Mouse (Mus musculus) lung, postnatal 0 days (tissue): ENCODE results near the gene Ehbp1. TPM values are rescaled to one million over a fixed set of nuclear protein-coding genes. Genes with fewer than 3 reads are reported as not detected.

ENCODE experiments used
- ATAC-seq: fragments of 200-750 bp; cut with Nextera tagmentation; 2 replicates; pipeline ENCODE4 v1.8.0; 2017; ENCODE audit warnings: moderate library complexity
- DNase-seq: peaks from one replicate; pipeline ENCODE4 v3.0.0-alpha.2; 2016; ENCODE audit warnings: low spot score
- H3K27ac ChIP-seq: fragments of 300-500 bp; sonication (generic); 2 replicates; pipeline ENCODE4 v1.5.1; 2014; ENCODE audit warnings: antibody characterized with exemption, mild to moderate bottlenecking, low read length, mixed read lengths
- H3K27me3 ChIP-seq: fragments of 300-500 bp; sonication (generic); replicated peaks from 2 replicates; pipeline ENCODE4 v1.6.1; 2014; ENCODE audit warnings: low read length, mixed read lengths; ENCODE audit not compliant: insufficient read depth
- H3K36me3 ChIP-seq: fragments of 300-500 bp; sonication (generic); 2 replicates; pipeline ENCODE4 v1.6.1; 2014; ENCODE audit warnings: low read length, mixed read lengths; ENCODE audit not compliant: insufficient read depth
- H3K4me1 ChIP-seq: fragments of 300-500 bp; sonication (generic); 2 replicates; pipeline ENCODE4 v1.6.1; 2014; ENCODE audit warnings: antibody characterized with exemption, low read depth, low read length, mixed read lengths; ENCODE audit not compliant: insufficient read depth
- H3K4me2 ChIP-seq: fragments of 300-500 bp; sonication (generic); replicated peaks from 2 replicates; pipeline ENCODE4 v1.6.1; 2014; ENCODE audit warnings: low read depth, mild to moderate bottlenecking, low read length, moderate library complexity, mixed read lengths
- H3K4me3 ChIP-seq: fragments of 300-500 bp; sonication (generic); 2 replicates; pipeline ENCODE4 v1.5.1; 2014; ENCODE audit warnings: low read depth, low read length
- H3K9ac ChIP-seq: fragments of 300-500 bp; sonication (generic); replicated peaks from 2 replicates; pipeline ENCODE4 v1.6.1; 2014; ENCODE audit warnings: low read depth, mild to moderate bottlenecking
- H3K9me3 ChIP-seq: fragments of 300-500 bp; sonication (generic); 2 replicates; pipeline ENCODE4 v1.6.1; 2016; ENCODE audit warnings: low read length, mixed read lengths
- CTCF ChIP-seq: IDR thresholded peaks from 2 replicates; pipeline ENCODE4 v1.5.1; 2016; ENCODE audit warnings: antibody characterized with exemption, mild to moderate bottlenecking
- EP300 ChIP-seq: IDR thresholded peaks from 2 replicates; pipeline ENCODE4 v1.6.1; 2016; ENCODE audit warnings: antibody characterized with exemption, mild to moderate bottlenecking, control low read depth
- WGBS: fragments of 180-500 bp; shearing (Covaris S2); extraction: QIAGEN DNeasy Blood & Tissue Kit; methylation state at CpG from one replicate; pipeline ENCODE4 v1.1.7; 2014; 5-methylcytosine and 5-hydroxymethylcytosine counted together
- polyA plus RNA-seq: library from polyadenylated mRNA; unstranded; fragments of >200 nt; fragmentation: Nextera tagmentation; extraction: Ambion mirVana; gene quantifications from 2 replicates; pipeline ENCODE4 v1.2.1, GENCODE M21; 2015

Ehbp1 gene
- polyA plus RNA-seq, 1 experiment from 2014 or later, result 5.1 TPM

DNA sequence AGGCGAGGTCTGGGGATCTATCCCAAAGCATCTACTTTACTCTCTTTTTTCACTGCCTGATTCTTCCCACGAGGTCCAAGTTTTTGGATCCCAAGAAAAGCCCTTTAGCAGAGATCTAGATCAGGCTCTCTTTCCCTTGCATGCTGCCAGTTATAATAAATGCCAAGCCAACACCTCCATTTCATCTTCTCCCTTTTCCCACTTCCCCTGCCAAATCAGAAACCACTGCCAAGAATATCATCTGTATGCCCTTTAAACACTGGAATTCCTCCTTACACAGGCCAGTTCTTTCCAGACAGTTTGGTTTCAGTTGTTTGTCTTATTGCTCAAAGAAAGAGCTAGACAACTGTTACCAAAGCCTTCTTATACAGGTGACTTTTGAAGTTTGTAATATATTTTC, 27.7 kb upstream of the Ehbp1 start:
- ATAC-seq (no peak), DNase-seq (no peak)
- H3K4me1 ChIP-seq, result no peaks in the 10 kb centered on the region
- no peaks in the 10 kb centered on the region for H3K27me3 ChIP-seq
- no peaks in the 10 kb centered on the region for H3K9me3 ChIP-seq
- no peak overlapping the region for H3K4me2 ChIP-seq
- H3K36me3 ChIP-seq, result no peaks in the 10 kb centered on the region
- no peak overlapping the region for H3K27ac ChIP-seq
- no peak overlapping the region for H3K4me3 ChIP-seq
- no peak for TF ChIP-seq CTCF
- no peak for TF ChIP-seq EP300
- H3K9ac ChIP-seq, result no peak overlapping the region
- WGBS, result 68% methylated on average over 2 of the region's 2 CpGs

DNA sequence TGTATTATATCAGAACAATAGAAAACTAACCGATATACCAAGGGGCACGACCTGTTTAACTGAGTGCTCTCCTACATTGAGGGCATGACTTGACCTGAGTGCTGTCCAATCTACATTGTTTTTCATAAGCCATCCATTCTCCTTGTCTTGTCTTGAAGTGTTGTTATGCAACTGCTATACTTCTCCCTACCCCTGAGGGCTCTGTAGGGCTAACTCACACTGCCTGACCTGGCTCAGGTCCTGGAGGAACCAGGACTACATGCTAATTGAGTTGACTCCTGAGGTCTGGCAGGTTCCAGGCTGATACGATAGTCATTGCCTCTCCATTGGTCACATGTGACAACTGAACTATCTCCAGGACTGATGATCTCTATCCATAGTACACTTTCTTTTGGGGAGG, 26.5 kb upstream of the Ehbp1 start:
- Histone ChIP-seq H3K27me3 (no peaks in the 10 kb centered on the region), H3K9me3 (no peaks in the 10 kb centered on the region), H3K4me2 (no peak overlapping the region), H3K4me3 (no peak overlapping the region), H3K9ac (no peak overlapping the region), H3K4me1 (no peaks in the 10 kb centered on the region), H3K36me3 (no peaks in the 10 kb centered on the region), H3K27ac (no peak overlapping the region)
- ATAC-seq, result no peak
- 78% methylated on average over 3 of the region's 3 CpGs for WGBS
- no peak for TF ChIP-seq CTCF
- no peak for TF ChIP-seq EP300
- DNase-seq, result no peak

DNA sequence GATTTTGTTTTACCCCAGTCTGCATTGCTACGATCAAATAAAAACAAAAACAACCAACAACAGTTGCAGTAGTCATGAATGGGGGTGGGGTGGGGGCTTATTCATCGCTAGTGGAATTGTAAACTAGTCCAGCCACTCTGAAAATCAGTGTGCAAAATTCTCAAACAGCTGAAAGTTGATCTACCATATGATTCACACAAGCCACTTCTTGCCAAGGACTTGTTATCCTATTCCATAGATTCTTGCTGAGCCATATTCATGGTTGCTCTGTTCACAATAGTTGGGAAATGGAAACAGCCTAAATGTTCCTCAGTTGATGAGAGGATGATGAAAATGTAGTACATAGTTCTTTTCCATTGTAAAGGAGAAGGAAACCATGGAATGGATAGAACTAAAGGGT, 24.4 kb upstream of the Ehbp1 start:
- H3K9me3 ChIP-seq, result no peaks in the 10 kb centered on the region
- no peak for DNase-seq
- TF ChIP-seq EP300 (no peak), CTCF (no peak)
- no peaks in the 10 kb centered on the region for H3K4me1 ChIP-seq
- no peak overlapping the region for H3K9ac ChIP-seq
- H3K4me3 ChIP-seq, result no peak overlapping the region
- H3K27me3 ChIP-seq, result no peaks in the 10 kb centered on the region
- no peaks in the 10 kb centered on the region for H3K36me3 ChIP-seq
- 79% methylated on average over 2 of the region's 2 CpGs for WGBS
- no peak overlapping the region for H3K27ac ChIP-seq
- no peak overlapping the region for H3K4me2 ChIP-seq
- no peak for ATAC-seq

DNA sequence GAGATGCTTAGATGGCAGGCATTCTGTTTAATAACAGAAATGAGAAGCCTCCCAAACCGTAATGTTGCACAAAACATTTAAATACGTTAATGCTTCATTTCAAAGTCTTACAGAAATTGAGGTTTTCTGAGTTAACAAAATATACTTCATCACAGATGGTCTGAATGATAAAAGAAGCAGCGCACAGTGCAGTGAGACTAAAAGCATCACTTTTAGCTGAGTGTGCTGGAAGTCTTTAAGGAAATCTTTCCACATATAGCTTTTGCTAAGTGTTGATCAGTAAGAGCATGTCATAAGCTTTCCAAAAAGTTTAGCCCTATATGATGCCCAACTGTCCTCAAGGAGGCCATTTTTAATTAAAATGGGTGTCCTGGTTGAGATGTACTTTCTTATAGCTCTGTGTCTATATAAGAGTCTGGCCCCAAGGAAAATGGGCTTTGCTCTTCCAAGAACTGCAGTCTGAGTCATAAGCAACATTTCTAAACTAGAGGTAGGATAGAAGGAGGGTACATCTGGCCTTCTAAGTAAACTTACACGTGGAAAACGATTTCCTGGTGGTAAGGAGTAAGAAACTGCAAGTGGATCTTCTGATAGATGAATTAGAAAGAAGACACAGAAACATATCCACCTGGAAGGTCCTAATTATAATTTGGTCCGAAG, 12.0 kb upstream of the Ehbp1 start:
- Histone ChIP-seq H3K9ac (no peak overlapping the region), H3K27me3 (no peaks in the 10 kb centered on the region), H3K4me3 (no peak overlapping the region), H3K9me3 (no peaks in the 10 kb centered on the region), H3K4me1 (no peaks in the 10 kb centered on the region), H3K27ac (no peak overlapping the region), H3K36me3 (no peaks in the 10 kb centered on the region), H3K4me2 (no peak overlapping the region)
- DNase-seq (no peak), ATAC-seq (no peak)
- TF ChIP-seq EP300 (no peak), CTCF (no peak)
- 82% methylated on average over 6 of the region's 6 CpGs for WGBS

DNA sequence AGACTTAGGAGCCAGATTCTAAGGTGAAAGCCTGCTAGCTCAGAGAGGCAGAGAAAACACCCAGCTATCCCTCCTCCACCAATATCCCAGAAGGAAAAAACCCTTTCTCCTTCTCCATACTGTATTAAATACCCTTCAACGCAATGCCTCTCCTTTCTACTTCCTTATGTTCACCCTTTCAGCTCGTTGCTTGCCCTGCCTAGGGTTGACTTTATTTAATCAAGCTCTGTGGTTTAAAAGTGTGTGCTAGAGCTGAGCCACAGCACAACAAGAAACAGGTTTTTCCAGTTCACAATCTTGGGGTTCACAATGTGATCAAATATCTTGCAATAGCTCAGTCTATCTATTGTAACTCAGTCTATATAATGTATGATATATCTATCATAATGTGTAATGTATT, 7.9 kb upstream of the Ehbp1 start:
- Histone ChIP-seq H3K4me2 (no peak overlapping the region), H3K27me3 (no peaks in the 10 kb centered on the region), H3K9ac (no peak overlapping the region), H3K4me3 (no peak overlapping the region), H3K36me3 (no peaks in the 10 kb centered on the region), H3K4me1 (no peaks in the 10 kb centered on the region), H3K9me3 (no peaks in the 10 kb centered on the region), H3K27ac (no peak overlapping the region)
- DNase-seq (no peak), ATAC-seq (no peak)
- TF ChIP-seq EP300 (no peak), CTCF (no peak)
- WGBS, result 49% methylated on average over 2 of the region's 2 CpGs

DNA sequence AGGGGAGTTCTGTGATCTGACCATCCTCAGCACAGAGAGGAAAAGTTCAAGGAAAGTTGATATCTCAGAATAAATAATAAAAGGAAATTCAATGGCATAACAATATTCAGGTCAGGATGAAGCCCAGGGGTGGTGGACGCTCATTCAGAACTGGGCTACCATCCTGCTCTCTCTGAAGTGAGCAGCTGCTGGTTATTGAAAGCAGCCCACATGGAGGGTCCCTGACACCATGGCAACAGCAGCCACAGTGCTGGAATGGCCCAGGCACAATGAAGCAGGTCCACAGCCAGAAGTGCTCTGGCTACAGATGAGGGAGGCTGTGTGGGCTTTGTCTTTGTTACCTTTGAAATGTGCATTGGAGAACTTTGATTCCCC, 6.4 kb upstream of the Ehbp1 start:
- 38% methylated on average over 1 of the region's 1 CpGs for whole genome bisulfite sequencing
- H3K27me3 ChIP-seq, result no peaks in the 10 kb centered on the region
- H3K4me2 ChIP-seq, result no peak overlapping the region
- no peak overlapping the region for H3K9ac ChIP-seq
- H3K27ac ChIP-seq, result no peak overlapping the region
- no peaks in the 10 kb centered on the region for H3K36me3 ChIP-seq
- no peak for DNase-seq
- H3K4me1 ChIP-seq, result no peaks in the 10 kb centered on the region
- TF ChIP-seq EP300 (no peak), CTCF (no peak)
- no peak for ATAC-seq
- H3K4me3 ChIP-seq, result no peak overlapping the region
- no peaks in the 10 kb centered on the region for H3K9me3 ChIP-seq
